Mouse (Mus musculus) liver, embryonic 15.5 days (tissue): ENCODE results near the gene Gm10024. TPM values are rescaled to one million over a fixed set of nuclear protein-coding genes. Genes with fewer than 3 reads are reported as not detected.
"Not testable (repeated sequence)": the region's sequence is repeated elsewhere in the genome, so short reads cannot be mapped to it uniquely, and the experiment has no call there.

Experiments
- ATAC-seq: fragments of 200-750 bp; cut with Nextera tagmentation; 2 replicates; pipeline ENCODE4 v1.8.0; 2017; ENCODE audit warnings: moderate number of reproducible peaks, mild to moderate bottlenecking, moderate library complexity; ENCODE audit not compliant: insufficient read depth
- H3K27ac ChIP-seq: fragments of 300-500 bp; sonication (generic); replicated peaks from 2 replicates; pipeline ENCODE4 v1.5.1; 2015; ENCODE audit warnings: mild to moderate bottlenecking, inconsistent platforms
- H3K27me3 ChIP-seq: fragments of 300-500 bp; sonication (generic); 2 replicates; pipeline ENCODE4 v1.6.1; 2015; ENCODE audit warnings: mild to moderate bottlenecking, inconsistent platforms
- H3K36me3 ChIP-seq: fragments of 300-500 bp; sonication (generic); replicated peaks from 2 replicates; pipeline ENCODE4 v1.6.1; 2015; ENCODE audit warnings: moderate library complexity, mild to moderate bottlenecking, inconsistent platforms
- H3K4me1 ChIP-seq: fragments of 300-500 bp; sonication (generic); replicated peaks from 2 replicates; pipeline ENCODE4 v1.6.1; 2015; ENCODE audit warnings: inconsistent platforms
- H3K4me2 ChIP-seq: fragments of 300-500 bp; sonication (generic); 2 replicates; pipeline ENCODE4 v1.6.1; 2015; ENCODE audit warnings: moderate library complexity, mild to moderate bottlenecking, inconsistent platforms
- H3K4me3 ChIP-seq: fragments of 300-500 bp; sonication (generic); replicated peaks from 2 replicates; pipeline ENCODE4 v1.5.1; 2015; ENCODE audit warnings: mild to moderate bottlenecking, inconsistent platforms
- H3K9ac ChIP-seq: fragments of 300-500 bp; sonication (generic); 2 replicates; pipeline ENCODE4 v1.6.1; 2015; ENCODE audit warnings: moderate library complexity, mild to moderate bottlenecking, inconsistent platforms
- H3K9me3 ChIP-seq: fragments of 300-500 bp; sonication (generic); replicated peaks from 2 replicates; pipeline ENCODE4 v1.6.1; 2016; ENCODE audit warnings: inconsistent platforms
- WGBS: fragments of 180-500 bp; shearing (Covaris S2); methylation state at CpG from one replicate; pipeline ENCODE4 v1.1.7; 2015; ENCODE audit warnings: mixed read lengths; ENCODE audit not compliant: insufficient replicate concordance; 5-methylcytosine and 5-hydroxymethylcytosine counted together
- polyA plus RNA-seq: library from polyadenylated mRNA; unstranded; fragments of >200 nt; fragmentation: Nextera tagmentation; extraction: Ambion mirVana; gene quantifications from 2 replicates; pipeline ENCODE4 v1.2.1, GENCODE M21; 2015

Gm10024 gene
- polyA plus RNA-seq, 1 experiment from 2014 or later, result not detected

GRCm38 (mm10) chr10:77687021-77687420 is 24.2 kb upstream of the Gm10024 start:
- H3K4me3 ChIP-seq, result no peak overlapping the region
- 23% methylated on average over 10 of the region's 10 CpGs for WGBS
- H3K27ac ChIP-seq, result no peak overlapping the region
- no peaks in the 10 kb centered on the region for H3K4me1 ChIP-seq
- H3K36me3 ChIP-seq, result no peaks in the 10 kb centered on the region
- H3K9me3 ChIP-seq, result no peaks in the 10 kb centered on the region
- ATAC-seq, result no peak
- H3K4me2 ChIP-seq, result no peak overlapping the region
- H3K27me3 ChIP-seq, result peaks cover 74% of the 10 kb centered on the region
- H3K9ac ChIP-seq, result no peak overlapping the region

- not testable (repeated sequence) for H3K4me1 ChIP-seq, ATAC-seq, H3K9ac ChIP-seq, H3K4me3 ChIP-seq, H3K27ac ChIP-seq, H3K36me3 ChIP-seq, H3K9me3 ChIP-seq, H3K4me2 ChIP-seq
- 47% methylated on average over 3 of the region's 3 CpGs for WGBS
- H3K27me3 ChIP-seq, result peaks cover 43% of the 10 kb centered on the region
Measured at GRCm38 (mm10) chr10:77690356-77690807, 20.9 kb upstream of the Gm10024 start, which contains the start of gene Gm19402. Gm19402 (minus strand) TSS chr10:77690757.

GRCm38 (mm10) chr10:77697133-77697532 is 14.1 kb upstream of the Gm10024 start, which contains the start of gene Gm9508:
Gm9508 (minus strand) TSS chr10:77697233.
- Histone ChIP-seq H3K36me3 (no peaks in the 10 kb centered on the region), H3K4me1 (no peaks in the 10 kb centered on the region), H3K9me3 (no peaks in the 10 kb centered on the region), H3K4me2 (no peak within 1 kb of the TSS), H3K27ac (no peak within 1 kb of the TSS), H3K27me3 (no peaks in the 10 kb centered on the region), H3K9ac (no peak within 1 kb of the TSS), H3K4me3 (no peak within 1 kb of the TSS)
- ATAC-seq, result no peak
- 32% methylated on average over 4 of the region's 4 CpGs for WGBS

- Histone ChIP-seq H3K4me1 (no peaks in the 10 kb centered on the region), H3K36me3 (no peaks in the 10 kb centered on the region), H3K9me3 (no peaks in the 10 kb centered on the region), H3K4me3 (no peak within 1 kb of the TSS), H3K27ac (no peak within 1 kb of the TSS), H3K27me3 (no peaks in the 10 kb centered on the region), H3K4me2 (no peak within 1 kb of the TSS), H3K9ac (no peak within 1 kb of the TSS)
- 73% methylated on average over 1 of the region's 1 CpGs for WGBS
- ATAC-seq, result no peak
Measured at GRCm38 (mm10) chr10:77706326-77706725, 4.9 kb upstream of the Gm10024 start, which contains the start of gene Gm10272. Gm10272 (plus strand) TSS chr10:77706626.

GRCm38 (mm10) chr10:77709831-77710230 is 1.4 kb upstream of the Gm10024 start:
- Histone ChIP-seq H3K9ac (no peak overlapping the region), H3K9me3 (no peaks in the 10 kb centered on the region), H3K4me3 (no peak overlapping the region), H3K27ac (no peak overlapping the region), H3K27me3 (no peaks in the 10 kb centered on the region), H3K4me2 (no peak overlapping the region), H3K4me1 (no peaks in the 10 kb centered on the region), H3K36me3 (no peaks in the 10 kb centered on the region)
- 57% methylated on average over 3 of the region's 3 CpGs for WGBS
- no peak for ATAC-seq

- Histone ChIP-seq H3K9ac (no peak overlapping the region), H3K4me2 (no peak overlapping the region), H3K27me3 (no peaks in the 10 kb centered on the region), H3K4me3 (no peak overlapping the region), H3K36me3 (no peaks in the 10 kb centered on the region), H3K4me1 (no peaks in the 10 kb centered on the region), H3K27ac (no peak overlapping the region), H3K9me3 (no peaks in the 10 kb centered on the region)
- ATAC-seq, result no peak
- WGBS, result 17% methylated on average over 4 of the region's 4 CpGs
Measured at GRCm38 (mm10) chr10:77713734-77714133, 2.5 kb downstream of the Gm10024 start.

GRCm38 (mm10) chr10:77715507-77715906 is 4.2 kb downstream of the Gm10024 start, which contains the start of gene Gm10142:
Gm10142 (plus strand) TSS chr10:77715807.
- H3K27me3 ChIP-seq, result no peaks in the 10 kb centered on the region
- no peaks in the 10 kb centered on the region for H3K36me3 ChIP-seq

GRCm38 (mm10) chr10:77720299-77720698 is 9.0 kb downstream of the Gm10024 start, which contains the start of gene Krtap12-1:
Krtap12-1 (plus strand) TSS chr10:77720599.
- not testable (repeated sequence) for H3K36me3 ChIP-seq, ATAC-seq, H3K9me3 ChIP-seq, H3K27ac ChIP-seq, H3K9ac ChIP-seq, H3K4me2 ChIP-seq, H3K27me3 ChIP-seq, H3K4me3 ChIP-seq, H3K4me1 ChIP-seq
- WGBS, result 65% methylated on average over 1 of the region's 1 CpGs

More at GRCm38 (mm10) chr10:77715507-77715906, 4.2 kb downstream of the Gm10024 start, which contains the start of gene Gm10142:
- 57% methylated on average over 1 of the region's 1 CpGs for WGBS
- H3K4me3 ChIP-seq, result no peak within 1 kb of the TSS
- ATAC-seq, result no peak
- H3K9me3 ChIP-seq, result no peaks in the 10 kb centered on the region
- H3K9ac ChIP-seq, result no peak within 1 kb of the TSS
- no peaks in the 10 kb centered on the region for H3K4me1 ChIP-seq
- no peak within 1 kb of the TSS for H3K27ac ChIP-seq
- H3K4me2 ChIP-seq, result no peak within 1 kb of the TSS

GRCm38 (mm10) chr10:77724855-77725254 is 13.6 kb downstream of the Gm10024 start:
- Histone ChIP-seq H3K9ac (no peak overlapping the region), H3K36me3 (no peaks in the 10 kb centered on the region), H3K4me1 (no peaks in the 10 kb centered on the region), H3K9me3 (no peaks in the 10 kb centered on the region), H3K4me2 (no peak overlapping the region), H3K27ac (no peak overlapping the region), H3K4me3 (no peak overlapping the region), H3K27me3 (no peaks in the 10 kb centered on the region)
- ATAC-seq, result no peak
- 64% methylated on average over 8 of the region's 8 CpGs for WGBS

- no peaks in the 10 kb centered on the region for H3K27me3 ChIP-seq
- no peak within 1 kb of the TSS for H3K4me2 ChIP-seq
- H3K9ac ChIP-seq, result no peak within 1 kb of the TSS
- no peaks in the 10 kb centered on the region for H3K36me3 ChIP-seq
- no peaks in the 10 kb centered on the region for H3K4me1 ChIP-seq
- H3K9me3 ChIP-seq, result no peaks in the 10 kb centered on the region
- ATAC-seq, result no peak
- no peak within 1 kb of the TSS for H3K4me3 ChIP-seq
- WGBS, result 19% methylated on average over 3 of the region's 3 CpGs
- no peak within 1 kb of the TSS for H3K27ac ChIP-seq
Measured at GRCm38 (mm10) chr10:77726186-77726585, 14.9 kb downstream of the Gm10024 start, which contains the start of gene Gm10100. Gm10100 (plus strand) TSS chr10:77726486.

GRCm38 (mm10) chr10:77728280-77728679 is 17.0 kb downstream of the Gm10024 start:
- ATAC-seq, result no peak
- no peaks in the 10 kb centered on the region for H3K36me3 ChIP-seq
- H3K4me3 ChIP-seq, result no peak overlapping the region
- H3K4me1 ChIP-seq, result no peaks in the 10 kb centered on the region
- no peaks in the 10 kb centered on the region for H3K27me3 ChIP-seq
- 46% methylated on average over 4 of the region's 4 CpGs for WGBS
- no peak overlapping the region for H3K27ac ChIP-seq
- no peaks in the 10 kb centered on the region for H3K9me3 ChIP-seq
- no peak overlapping the region for H3K9ac ChIP-seq
- H3K4me2 ChIP-seq, result no peak overlapping the region

GRCm38 (mm10) chr10:77729241-77729640 is 18.0 kb downstream of the Gm10024 start:
- Histone ChIP-seq H3K27ac (no peak overlapping the region), H3K4me3 (no peak overlapping the region), H3K27me3 (no peaks in the 10 kb centered on the region), H3K4me1 (no peaks in the 10 kb centered on the region), H3K4me2 (no peak overlapping the region), H3K9me3 (no peaks in the 10 kb centered on the region), H3K36me3 (no peaks in the 10 kb centered on the region), H3K9ac (no peak overlapping the region)
- 40% methylated on average over 4 of the region's 4 CpGs for WGBS
- no peak for ATAC-seq
